Comparison of ENCODE assay signal across 23 mouse cellular contexts in genomic region chr8:46550058-46550457, GRCm38 (mm10). TPM values are rescaled to one million over a fixed set of nuclear protein-coding genes. Genes with fewer than 3 reads are reported as not detected.
A peak's percentile ranks its signal among the peaks of the same experiment; 100 is the strongest.
DNase-seq lines count a peak whose midpoint lies in the region; ATAC-seq and TF ChIP-seq lines count a peak whose summit lies in the region.
"Had no signal": no experiment of that assay in that cellular context is flagged by ENCODE, and none has a peak within 500 bp of the region (broad histone marks: within the 10 kb centered on the region; RNA-seq: fewer than 3 reads in every experiment).

No protein-coding gene starts in this region.

- peaks cover 74% of the 10 kb centered on the region for H3K4me1 ChIP-seq in liver, embryonic 13.5 days (replicated peaks)
- H3K4me1 ChIP-seq in liver, postnatal 0 days (ENCODE audit: insufficient read depth), result peaks cover 26% of the 10 kb centered on the region
- peaks cover 47% of the 10 kb centered on the region for H3K4me1 ChIP-seq in liver, embryonic 16.5 days (ENCODE audit: control insufficient read depth, low read depth, low read length)
- H3K4me1 ChIP-seq in forebrain, embryonic 14.5 days (ENCODE audit: control insufficient read depth, insufficient read depth, low read length), result peaks cover 6% of the 10 kb centered on the region; the same call in 1 of the 2 replicates

- peak overlapping the region; percentile 98 for H3K27ac ChIP-seq in liver, embryonic 13.5 days
- no peak overlapping the region for H3K27ac ChIP-seq in liver, postnatal 0 days (ENCODE audit: low read depth)
- peak overlapping the region; percentile 8; the same call in 1 of the 2 replicates for H3K27ac ChIP-seq in liver, embryonic 16.5 days (ENCODE audit: low read length)
- H3K27ac ChIP-seq in forebrain, embryonic 14.5 days (ENCODE audit: low read depth, low read length), result no peak overlapping the region
- H3K27ac ChIP-seq: embryonic facial prominence, embryonic 12.5 days; hindbrain, embryonic 13.5 days; limb, embryonic 13.5 days; lung, embryonic 15.5 days; neural tube, embryonic 13.5 days; stomach, embryonic 15.5 days had no signal

- no peak for TF ChIP-seq EP300 in liver, postnatal 0 days (IDR thresholded peaks at IDR 0.05; ENCODE audit: low read depth)

- WGBS in liver, embryonic 13.5 days (ENCODE audit: insufficient replicate concordance), result 83% methylated on average over 8 of the region's 8 CpGs
- 82% methylated on average over 8 of the region's 8 CpGs for WGBS in liver, postnatal 0 days (ENCODE audit: insufficient replicate concordance)
- 80% methylated on average over 8 of the region's 8 CpGs for WGBS in liver, embryonic 16.5 days (ENCODE audit: insufficient replicate concordance)
- WGBS in forebrain, embryonic 14.5 days, result 88% methylated on average over 8 of the region's 8 CpGs

- H3K9ac ChIP-seq in liver, embryonic 13.5 days, result no peak overlapping the region
- H3K9ac ChIP-seq in liver, postnatal 0 days (replicated peaks), result no peak overlapping the region
- no peak overlapping the region for H3K9ac ChIP-seq in liver, embryonic 16.5 days (ENCODE audit: low read depth, low read length)
- no peak overlapping the region for H3K9ac ChIP-seq in forebrain, embryonic 14.5 days (ENCODE audit: low read length)
- H3K9ac ChIP-seq: embryonic facial prominence, embryonic 12.5 days; limb, embryonic 13.5 days; lung, embryonic 15.5 days; neural tube, embryonic 13.5 days; stomach, embryonic 15.5 days had no signal

- no peaks in the 10 kb centered on the region for H3K27me3 ChIP-seq in liver, embryonic 13.5 days
- H3K27me3 ChIP-seq in liver, postnatal 0 days (ENCODE audit: insufficient read depth, low read length), result no peaks in the 10 kb centered on the region
- no peaks in the 10 kb centered on the region for H3K27me3 ChIP-seq in liver, embryonic 16.5 days (ENCODE audit: control insufficient read depth, insufficient read depth, low read depth, low read length)
- H3K27me3 ChIP-seq in forebrain, embryonic 14.5 days (replicated peaks; ENCODE audit: control insufficient read depth, insufficient read depth, low read length), result no peaks in the 10 kb centered on the region
- H3K27me3 ChIP-seq: embryonic facial prominence, embryonic 12.5 days; hindbrain, embryonic 13.5 days; limb, embryonic 13.5 days; lung, embryonic 15.5 days; neural tube, embryonic 13.5 days; Patski; stomach, embryonic 15.5 days had no signal

- peaks cover 4% of the 10 kb centered on the region for H3K36me3 ChIP-seq in liver, embryonic 13.5 days
- peaks cover 4% of the 10 kb centered on the region; the same call in 1 of the 2 replicates for H3K36me3 ChIP-seq in liver, postnatal 0 days (replicated peaks; ENCODE audit: insufficient read depth, low read length)
- H3K36me3 ChIP-seq in liver, embryonic 16.5 days (ENCODE audit: control insufficient read depth, insufficient read depth), result no peaks in the 10 kb centered on the region
- no peaks in the 10 kb centered on the region for H3K36me3 ChIP-seq in forebrain, embryonic 14.5 days (ENCODE audit: control insufficient read depth, insufficient read depth, low read length)
- H3K36me3 ChIP-seq: embryonic facial prominence, embryonic 12.5 days; hindbrain, embryonic 13.5 days; limb, embryonic 13.5 days; lung, embryonic 15.5 days; neural tube, embryonic 13.5 days; stomach, embryonic 15.5 days had no signal

- H3K4me3 ChIP-seq in liver, embryonic 13.5 days (replicated peaks), result no peak overlapping the region
- H3K4me3 ChIP-seq in liver, postnatal 0 days (ENCODE audit: low read depth, low read length), result no peak overlapping the region
- H3K4me3 ChIP-seq in liver, embryonic 16.5 days (ENCODE audit: low read depth, low read length), result no peak overlapping the region
- H3K4me3 ChIP-seq in forebrain, embryonic 14.5 days (ENCODE audit: low read depth, low read length), result no peak overlapping the region
- H3K4me3 ChIP-seq: embryonic facial prominence, embryonic 12.5 days; gastrocnemius, adult 2 months; hindbrain, embryonic 13.5 days; limb, embryonic 13.5 days; lung, embryonic 15.5 days; stomach, embryonic 15.5 days had no signal

- no peaks in the 10 kb centered on the region for H3K9me3 ChIP-seq in liver, embryonic 13.5 days (replicated peaks)
- no peaks in the 10 kb centered on the region for H3K9me3 ChIP-seq in liver, postnatal 0 days (ENCODE audit: low read length)
- H3K9me3 ChIP-seq in liver, embryonic 16.5 days (replicated peaks; ENCODE audit: control insufficient read depth, low read length), result no peaks in the 10 kb centered on the region
- no peaks in the 10 kb centered on the region for H3K9me3 ChIP-seq in forebrain, embryonic 14.5 days (replicated peaks; ENCODE audit: control insufficient read depth, low read length)
- H3K9me3 ChIP-seq: embryonic facial prominence, embryonic 12.5 days; hindbrain, embryonic 13.5 days; limb, embryonic 13.5 days; lung, embryonic 15.5 days; neural tube, embryonic 13.5 days; stomach, embryonic 15.5 days had no signal

- no peak for ATAC-seq in liver, embryonic 13.5 days (ENCODE audit: low read depth)
- ATAC-seq in liver, postnatal 0 days, result no peak
- ATAC-seq in liver, embryonic 16.5 days (ENCODE audit: low read depth), result no peak
- no peak for ATAC-seq in forebrain, embryonic 14.5 days
- ATAC-seq: Patski had no signal

- H3K4me2 ChIP-seq in liver, embryonic 13.5 days, result no peak overlapping the region
- H3K4me2 ChIP-seq in liver, postnatal 0 days (ENCODE audit: low read depth, low read length), result no peak overlapping the region
- no peak overlapping the region for H3K4me2 ChIP-seq in liver, embryonic 16.5 days (ENCODE audit: low read depth, low read length)
- no peak overlapping the region for H3K4me2 ChIP-seq in forebrain, embryonic 14.5 days (ENCODE audit: low read length)
- H3K4me2 ChIP-seq: embryonic facial prominence, embryonic 12.5 days; hindbrain, embryonic 13.5 days; limb, embryonic 13.5 days; lung, embryonic 15.5 days; stomach, embryonic 15.5 days had no signal

- TF ChIP-seq CTCF in liver, postnatal 0 days (IDR thresholded peaks at IDR 0.05; ENCODE audit: low read depth), result no peak

- no peak for DNase-seq in liver, embryonic 13.5 days
- DNase-seq in liver, postnatal 0 days, result no peak
- peak; percentile 23 for DNase-seq in T-cell, adult 2 months (ENCODE audit: low spot score)
- no peak for DNase-seq in kidney, adult 9 months
- no peak for DNase-seq in kidney, postnatal 4 days
- DNase-seq in forebrain, embryonic 14.5 days (ENCODE audit: low spot score), result no peak
- DNase-seq: adrenal gland, postnatal 14 days; cerebellum, adult 2 months; cerebellum, postnatal 25 days; gastrocnemius, adult 2 months; heart, postnatal 36 days; layer of hippocampus, adult 9-11 months; lung, postnatal 4 days; midbrain, embryonic 14.5 days; thymus, adult 18-20 months had no signal

RNA-seq across cellular contexts. Expression of gene Cenpu, which starts 1.8 kb away (rescaled TPM):
- polyA plus RNA-seq in liver, embryonic 13.5 days (2015; fragmentation: Nextera tagmentation; extraction: Ambion mirVana), result 21.6 and 25.9 TPM in 2 replicates
- 8.2 and 9.7 TPM in 2 replicates for polyA plus RNA-seq in liver, postnatal 0 days (2015; fragmentation: Nextera tagmentation; extraction: Ambion mirVana)
- polyA plus RNA-seq in liver, embryonic 16.5 days (2015; fragmentation: Nextera tagmentation; extraction: Ambion mirVana), result 12.3 and 14.1 TPM in 2 replicates
- 16.3 and 19.6 TPM in 2 replicates for polyA plus RNA-seq in forebrain, embryonic 14.5 days (2014; fragmentation: Nextera tagmentation; extraction: Ambion mirVana)

Comparison
In these comparisons a context has a peak if more than half of its experiments do, and no peak if none do; other contexts are left out.
1. H3K27ac ChIP-seq: peak in liver, embryonic 13.5 days (single experiment) and liver, embryonic 16.5 days (single experiment); none in liver, postnatal 0 days (single experiment) and forebrain, embryonic 14.5 days (single experiment).